Mouse (Mus musculus): ENCODE measurements at regions not wholly inside any gene's neighbourhood (a gene's known extent, or its start where the extent isn't known, plus 50 kb on each side); places are given as distances from the start of the nearest gene placed in this dataset.
"Not testable (repeated sequence)": the region's sequence is repeated elsewhere in the genome, so short reads cannot be mapped to it uniquely, and the experiment has no call there.

DNA sequence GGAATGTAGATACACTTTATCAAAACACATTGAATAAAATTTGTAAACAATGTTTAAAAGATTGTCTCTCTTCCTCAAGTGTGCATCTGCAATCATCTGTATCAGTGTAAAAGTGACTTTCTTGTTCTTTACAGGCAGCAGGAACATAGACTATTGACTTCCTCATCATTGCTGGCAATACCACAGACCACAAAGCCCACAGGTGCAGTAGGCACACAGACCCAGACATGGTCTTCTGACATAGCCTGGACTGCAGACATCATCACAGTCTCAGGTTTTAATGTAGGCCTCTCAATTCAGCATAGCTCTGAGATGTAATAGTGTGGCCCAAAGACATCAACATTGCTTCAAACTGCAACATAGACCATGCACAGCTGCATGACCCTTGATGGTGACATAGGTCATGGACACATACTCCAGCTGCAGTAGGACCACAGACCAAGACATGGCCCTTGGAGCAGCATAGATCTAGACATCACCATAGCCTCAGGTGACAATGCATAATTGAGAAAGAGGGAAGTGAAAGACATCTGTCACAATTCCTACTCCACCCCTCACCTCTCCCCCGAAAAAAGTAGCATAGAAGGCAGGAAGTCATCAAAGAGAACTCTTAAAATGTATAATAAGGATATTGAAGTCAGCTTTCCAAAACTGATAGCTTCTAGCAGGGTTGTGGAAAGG lies 74.1 kb upstream of the Speer2 start:
- no peak for ATAC-seq (ENCODE audit: low FRiP score)
- Histone ChIP-seq H3K27ac (ENCODE audit: low read depth, low read length) (no peak overlapping the region), H3K4me2 (replicated peaks; ENCODE audit: low read depth, low read length) (no peak overlapping the region), H3K4me3 (ENCODE audit: low read depth, low read length) (no peak overlapping the region), H3K9me3 (ENCODE audit: control insufficient read depth, low read length) (no peaks in the 10 kb centered on the region), H3K4me1 (replicated peaks; ENCODE audit: control insufficient read depth, insufficient read depth, low read length) (no peaks in the 10 kb centered on the region), H3K36me3 (ENCODE audit: control insufficient read depth, insufficient read depth, low read length) (no peaks in the 10 kb centered on the region), H3K27me3 (ENCODE audit: control insufficient read depth, insufficient read depth, low read length) (no peaks in the 10 kb centered on the region), H3K9ac (ENCODE audit: low read depth, low read length) (no peak overlapping the region)
- whole genome bisulfite sequencing = 76% methylated on average over 1 of the region's 1 CpGs
- DNase-seq (ENCODE audit: low spot score) = no peak

DNA sequence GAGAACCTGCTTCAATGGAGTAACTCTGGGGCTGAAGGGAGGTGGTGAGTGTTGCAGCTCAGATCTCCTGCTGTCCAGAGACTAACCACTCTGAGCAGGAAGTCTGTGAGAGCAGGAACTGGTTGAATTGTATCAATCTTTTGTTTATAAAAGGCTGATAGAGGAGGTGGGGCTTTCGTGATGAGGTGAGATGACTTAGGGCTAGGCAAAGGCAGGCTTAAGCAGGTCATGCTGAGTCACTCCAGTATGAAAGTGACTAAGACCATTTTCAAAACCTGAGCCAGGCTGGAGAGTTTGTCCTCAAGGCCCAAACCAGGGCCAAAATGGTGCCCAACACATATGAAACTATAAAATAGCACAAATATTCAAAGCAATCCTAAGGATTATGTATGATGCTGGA lies 80.1 kb upstream of the Speer2 start:
- Histone ChIP-seq H3K27ac (ENCODE audit: low read depth, low read length) (no peak overlapping the region), H3K4me2 (replicated peaks; ENCODE audit: low read depth, low read length) (no peak overlapping the region), H3K4me1 (replicated peaks; ENCODE audit: control insufficient read depth, insufficient read depth, low read length) (no peaks in the 10 kb centered on the region), H3K27me3 (ENCODE audit: control insufficient read depth, insufficient read depth, low read length) (no peaks in the 10 kb centered on the region), H3K36me3 (ENCODE audit: control insufficient read depth, insufficient read depth, low read length) (no peaks in the 10 kb centered on the region), H3K4me3 (ENCODE audit: low read depth, low read length) (no peak overlapping the region), H3K9ac (ENCODE audit: low read depth, low read length) (no peak overlapping the region), H3K9me3 (ENCODE audit: control insufficient read depth, low read length) (no peaks in the 10 kb centered on the region)
- ATAC-seq (ENCODE audit: low FRiP score) = no peak
- DNase-seq (ENCODE audit: low spot score) = no peak
- 70% methylated on average over 1 of the region's 1 CpGs for WGBS

- Histone ChIP-seq H3K36me3 (ENCODE audit: control insufficient read depth, insufficient read depth, low read length) (no peaks in the 10 kb centered on the region), H3K27ac (ENCODE audit: low read depth, low read length) (no peak overlapping the region), H3K27me3 (ENCODE audit: control insufficient read depth, insufficient read depth, low read length) (no peaks in the 10 kb centered on the region), H3K4me2 (replicated peaks; ENCODE audit: low read depth, low read length) (no peak overlapping the region), H3K9me3 (ENCODE audit: control insufficient read depth, low read length) (no peaks in the 10 kb centered on the region), H3K4me1 (replicated peaks; ENCODE audit: control insufficient read depth, insufficient read depth, low read length) (no peaks in the 10 kb centered on the region), H3K4me3 (ENCODE audit: low read depth, low read length) (no peak overlapping the region), H3K9ac (ENCODE audit: low read depth, low read length) (no peak overlapping the region)
- no peak for DNase-seq (ENCODE audit: low spot score)
- no peak for ATAC-seq (ENCODE audit: low FRiP score)
- 90% methylated on average over 10 of the region's 10 CpGs for WGBS
Measured at GRCm38 (mm10) chr16:69948783-69949182, 85.2 kb upstream of the Speer2 start.

GRCm38 (mm10) chr16:69949339-69949738 lies 85.8 kb upstream of the Speer2 start:
- no peaks in the 10 kb centered on the region for H3K4me1 ChIP-seq (replicated peaks; ENCODE audit: control insufficient read depth, insufficient read depth, low read length)
- no peak overlapping the region for H3K9ac ChIP-seq (ENCODE audit: low read depth, low read length)
- no peaks in the 10 kb centered on the region for H3K36me3 ChIP-seq (ENCODE audit: control insufficient read depth, insufficient read depth, low read length)
- 86% methylated on average over 7 of the region's 7 CpGs for WGBS
- no peak overlapping the region for H3K4me3 ChIP-seq (ENCODE audit: low read depth, low read length)
- no peaks in the 10 kb centered on the region for H3K9me3 ChIP-seq (ENCODE audit: control insufficient read depth, low read length)
- no peak overlapping the region for H3K4me2 ChIP-seq (replicated peaks; ENCODE audit: low read depth, low read length)
- ATAC-seq (ENCODE audit: low FRiP score) (no peak), DNase-seq (ENCODE audit: low spot score) (no peak)
- H3K27me3 ChIP-seq (ENCODE audit: control insufficient read depth, insufficient read depth, low read length) = no peaks in the 10 kb centered on the region
- H3K27ac ChIP-seq (ENCODE audit: low read depth, low read length) = no peak overlapping the region

- no peaks in the 10 kb centered on the region for H3K9me3 ChIP-seq (ENCODE audit: control insufficient read depth, low read length)
- ATAC-seq (ENCODE audit: low FRiP score) = no peak
- H3K4me1 ChIP-seq (replicated peaks; ENCODE audit: control insufficient read depth, insufficient read depth, low read length) = no peaks in the 10 kb centered on the region
- H3K27me3 ChIP-seq (ENCODE audit: control insufficient read depth, insufficient read depth, low read length) = no peaks in the 10 kb centered on the region
- H3K36me3 ChIP-seq (ENCODE audit: control insufficient read depth, insufficient read depth, low read length) = no peaks in the 10 kb centered on the region
- no peak for DNase-seq (ENCODE audit: low spot score)
- H3K4me3 ChIP-seq (ENCODE audit: low read depth, low read length) = no peak overlapping the region
- no peak overlapping the region for H3K9ac ChIP-seq (ENCODE audit: low read depth, low read length)
- no peak overlapping the region for H3K27ac ChIP-seq (ENCODE audit: low read depth, low read length)
- no peak overlapping the region for H3K4me2 ChIP-seq (replicated peaks; ENCODE audit: low read depth, low read length)
- 69% methylated on average over 2 of the region's 2 CpGs for WGBS
Measured at GRCm38 (mm10) chr16:69951581-69951980, 88.0 kb upstream of the Speer2 start.

DNA sequence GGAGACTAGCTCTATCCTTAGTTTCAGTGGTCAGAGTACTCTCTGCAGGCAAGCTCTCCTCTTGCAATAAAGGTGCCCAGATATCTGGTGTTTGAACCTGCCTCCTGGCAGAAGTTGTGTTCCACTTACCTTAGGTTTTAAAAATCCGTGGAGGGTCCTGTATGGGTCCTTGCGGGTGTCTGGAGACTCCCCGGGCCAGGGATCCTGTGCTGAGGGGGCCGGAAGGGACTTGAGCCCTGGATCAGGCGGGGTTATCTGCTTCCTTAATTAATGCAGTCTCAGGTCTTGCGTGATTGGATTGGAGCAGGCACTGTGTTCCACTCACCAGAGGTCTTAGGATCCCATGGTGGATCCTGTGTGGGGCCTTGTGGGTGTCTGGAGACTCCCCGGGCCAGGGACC lies 103.0 kb upstream of the Speer2 start:
- 91% methylated on average over 7 of the region's 7 CpGs for WGBS
- DNase-seq (ENCODE audit: low spot score); H3K4me3 ChIP-seq (ENCODE audit: low read depth, low read length); H3K36me3 ChIP-seq (ENCODE audit: control insufficient read depth, insufficient read depth, low read length); H3K27ac ChIP-seq (ENCODE audit: low read depth, low read length); H3K9me3 ChIP-seq (ENCODE audit: control insufficient read depth, low read length); H3K9ac ChIP-seq (ENCODE audit: low read depth, low read length); ATAC-seq (ENCODE audit: low FRiP score); H3K27me3 ChIP-seq (ENCODE audit: control insufficient read depth, insufficient read depth, low read length); H3K4me1 ChIP-seq (replicated peaks; ENCODE audit: control insufficient read depth, insufficient read depth, low read length); H3K4me2 ChIP-seq (replicated peaks; ENCODE audit: low read depth, low read length): not testable (repeated sequence)

DNA sequence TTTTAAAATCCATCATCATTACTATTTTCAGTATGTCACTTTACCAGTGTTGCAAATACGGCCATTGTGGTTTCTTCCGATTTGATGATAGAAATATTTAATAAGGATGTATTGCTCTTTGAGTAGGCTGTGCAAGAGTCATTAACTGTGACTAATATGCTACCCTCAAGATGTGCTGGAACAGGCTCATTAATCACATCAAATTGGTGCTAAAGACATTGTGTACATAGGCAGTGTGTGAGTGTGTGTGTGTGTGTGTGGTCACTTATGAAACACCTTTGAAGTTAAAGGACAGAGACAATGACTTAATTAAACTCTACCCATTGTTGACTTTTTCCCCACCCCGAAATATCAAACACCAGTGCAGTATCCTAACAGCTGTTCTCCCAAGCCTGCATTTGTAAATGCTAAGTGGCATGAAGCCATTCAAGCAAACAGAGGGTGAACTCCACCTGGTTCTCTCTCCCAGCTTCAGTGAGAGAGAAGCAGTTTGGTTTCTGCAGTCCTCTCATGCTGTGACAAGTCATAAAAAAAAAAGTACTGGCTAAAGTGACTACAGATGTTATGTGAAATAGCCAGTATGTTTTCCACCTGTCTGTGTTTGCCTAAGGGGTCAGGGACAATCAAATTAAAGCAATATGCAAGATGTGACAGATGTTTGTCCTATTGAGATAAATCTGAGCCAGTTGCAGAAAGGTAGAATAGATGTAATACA lies 116.4 kb upstream of the Speer2 start:
- 61% methylated on average over 3 of the region's 3 CpGs for WGBS
- peak; percentile 70 for ATAC-seq (ENCODE audit: low FRiP score)
- Histone ChIP-seq H3K4me2 (replicated peaks; ENCODE audit: low read depth, low read length) (no peak overlapping the region), H3K4me3 (ENCODE audit: low read depth, low read length) (no peak overlapping the region), H3K9me3 (ENCODE audit: control insufficient read depth, low read length) (no peaks in the 10 kb centered on the region), H3K9ac (ENCODE audit: low read depth, low read length) (no peak overlapping the region), H3K36me3 (ENCODE audit: control insufficient read depth, insufficient read depth, low read length) (no peaks in the 10 kb centered on the region), H3K27ac (ENCODE audit: low read depth, low read length) (no peak overlapping the region), H3K4me1 (replicated peaks; ENCODE audit: control insufficient read depth, insufficient read depth, low read length) (no peaks in the 10 kb centered on the region), H3K27me3 (ENCODE audit: control insufficient read depth, insufficient read depth, low read length) (no peaks in the 10 kb centered on the region)
- DNase-seq (ENCODE audit: low spot score) = no peak

GRCm38 (mm10) chr16:69984320-69984719 lies 120.8 kb upstream of the Speer2 start:
- no peak for ATAC-seq (ENCODE audit: low FRiP score)
- Histone ChIP-seq H3K4me1 (replicated peaks; ENCODE audit: control insufficient read depth, insufficient read depth, low read length) (no peaks in the 10 kb centered on the region), H3K9ac (ENCODE audit: low read depth, low read length) (no peak overlapping the region), H3K36me3 (ENCODE audit: control insufficient read depth, insufficient read depth, low read length) (no peaks in the 10 kb centered on the region), H3K4me3 (ENCODE audit: low read depth, low read length) (no peak overlapping the region), H3K27ac (ENCODE audit: low read depth, low read length) (no peak overlapping the region), H3K9me3 (ENCODE audit: control insufficient read depth, low read length) (no peaks in the 10 kb centered on the region), H3K27me3 (ENCODE audit: control insufficient read depth, insufficient read depth, low read length) (no peaks in the 10 kb centered on the region), H3K4me2 (replicated peaks; ENCODE audit: low read depth, low read length) (no peak overlapping the region)
- WGBS = 61% methylated on average over 5 of the region's 5 CpGs
- DNase-seq (ENCODE audit: low spot score) = no peak

DNA sequence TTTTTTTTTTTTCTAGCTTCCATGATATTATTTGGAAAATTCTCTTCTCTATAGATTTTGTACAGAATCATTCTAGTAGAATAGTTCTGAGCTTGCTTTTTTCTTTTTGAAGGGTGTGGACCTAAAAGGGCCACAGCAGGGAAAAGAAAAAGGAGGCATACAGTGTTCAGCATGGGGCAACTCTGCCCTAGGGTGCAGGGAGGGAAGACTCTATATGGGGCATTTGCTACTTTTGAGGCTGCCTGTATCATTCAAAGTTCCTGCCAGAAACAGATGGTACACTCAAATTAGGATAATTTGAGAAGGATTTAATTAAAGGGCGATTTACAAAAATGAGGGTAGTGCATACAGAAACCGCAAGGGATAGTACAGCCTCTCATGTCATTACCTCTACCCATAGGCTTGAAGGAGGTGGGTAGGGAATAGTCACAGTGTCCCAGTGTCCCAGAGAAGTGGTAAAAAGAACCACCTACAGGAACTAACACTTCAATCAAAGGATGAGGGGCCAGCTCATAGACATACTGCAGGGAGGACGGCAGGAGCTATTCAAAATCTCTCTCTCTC lies 128.4 kb upstream of the Speer2 start:
- ATAC-seq (ENCODE audit: low FRiP score) (no peak), DNase-seq (ENCODE audit: low spot score) (no peak)
- H3K27me3 ChIP-seq (ENCODE audit: control insufficient read depth, insufficient read depth, low read length) = no peaks in the 10 kb centered on the region
- no peaks in the 10 kb centered on the region for H3K4me1 ChIP-seq (replicated peaks; ENCODE audit: control insufficient read depth, insufficient read depth, low read length)
- no peak overlapping the region for H3K4me3 ChIP-seq (ENCODE audit: low read depth, low read length)
- 79% methylated on average over 3 of the region's 3 CpGs for WGBS
- no peaks in the 10 kb centered on the region for H3K36me3 ChIP-seq (ENCODE audit: control insufficient read depth, insufficient read depth, low read length)
- H3K9ac ChIP-seq (ENCODE audit: low read depth, low read length) = no peak overlapping the region
- no peak overlapping the region for H3K27ac ChIP-seq (ENCODE audit: low read depth, low read length)
- no peaks in the 10 kb centered on the region for H3K9me3 ChIP-seq (ENCODE audit: control insufficient read depth, low read length)
- H3K4me2 ChIP-seq (replicated peaks; ENCODE audit: low read depth, low read length) = no peak overlapping the region
